Comparison of ENCODE assay signal across 34 mouse cellular contexts in the genomic region with DNA sequence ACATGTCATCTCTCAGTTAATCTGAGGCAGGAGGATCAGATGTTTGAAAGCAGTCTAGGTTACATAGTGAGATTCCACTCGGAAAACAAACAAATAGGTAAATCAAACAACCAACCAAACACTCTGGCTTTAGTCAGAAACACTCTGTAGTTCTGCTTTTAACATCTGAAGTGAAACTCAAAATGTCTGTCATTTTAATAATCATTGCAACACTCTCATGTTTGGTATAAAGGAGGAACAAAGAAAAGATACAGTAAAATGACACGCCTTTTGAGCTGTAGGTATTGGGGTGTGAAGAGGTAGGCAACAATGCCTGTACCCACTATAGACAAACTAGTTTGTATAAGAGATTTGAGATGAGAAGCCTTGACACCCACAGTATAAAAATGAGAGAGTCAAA. TPM values are rescaled to one million over a fixed set of nuclear protein-coding genes. Genes with fewer than 3 reads are reported as not detected.
DNase-seq lines count a peak whose midpoint lies in the region; ATAC-seq and TF ChIP-seq lines count a peak whose summit lies in the region.
"Had no signal": no experiment of that assay in that cellular context is flagged by ENCODE, and none has a peak within 500 bp of the region (broad histone marks: within the 10 kb centered on the region; RNA-seq: fewer than 3 reads in every experiment).

No protein-coding gene starts in this region.

- TF ChIP-seq CTCF in MEL (IDR thresholded peaks at IDR 0.05 in 2 of 3, conservative IDR thresholded peaks at IDR 0.05 in 1 of 3; ENCODE audit: control insufficient read depth in 1 of 3, insufficient read depth in 1 of 3, low read depth in 2 of 3, low read length in 3 of 3, poor library complexity in 1 of 3, severe bottlenecking in 1 of 3), result no peak

- no peak overlapping the region for H3K9ac ChIP-seq in MEL (ENCODE audit: control insufficient read depth, low read depth, low read length, poor library complexity, severe bottlenecking)
- H3K9ac ChIP-seq: embryonic facial prominence, embryonic 12.5 days; forebrain, embryonic 15.5 days; intestine, embryonic 15.5 days; liver, embryonic 14.5 days; midbrain, embryonic 15.5 days had no signal

- no peak for TF ChIP-seq RAD21 in MEL (IDR thresholded peaks at IDR 0.05; ENCODE audit: low read depth, low read length)

- peaks cover 3% of the 10 kb centered on the region in 2 experiments; a peak in 2 of 4 replicates for H3K4me1 ChIP-seq in MEL (ENCODE audit: control insufficient read depth in 1 of 2, insufficient read depth in 2 of 2, low read length in 2 of 2)
- H3K4me1 ChIP-seq: embryonic facial prominence, embryonic 12.5 days; intestine, embryonic 15.5 days; midbrain, embryonic 15.5 days had no signal

- peak; percentile 18 for DNase-seq in MEL (ENCODE audit: low read depth, low spot score)
- DNase-seq in right cerebral cortex, postnatal 10 days (ENCODE audit: low spot score in 2 of 2), result no peak
- DNase-seq in right cerebral cortex, postnatal 36 days (ENCODE audit: low spot score in 2 of 2), result no peak
- no peak for DNase-seq in ovary, adult 18-20 months (ENCODE audit: low spot score)
- DNase-seq: adrenal gland, postnatal 14 days; cerebellum, adult 18-20 months; cerebellum, postnatal 10 days; heart, postnatal 14 days; kidney, adult 8-10 months; kidney, postnatal 14 days; layer of hippocampus, adult 9-11 months; liver; lung, adult 2 months; lung, postnatal 10 days had no signal

- H3K36me3 ChIP-seq in MEL (ENCODE audit: control insufficient read depth in 1 of 2, insufficient read depth in 2 of 2, low read length in 2 of 2), result peaks cover 0 to 6% of the 10 kb centered on the region in 2 experiments; a peak in 2 of 4 replicates
- H3K36me3 ChIP-seq: embryonic facial prominence, embryonic 12.5 days; forebrain, embryonic 10.5 days; forebrain, embryonic 15.5 days; G1E; hindbrain, embryonic 10.5 days; intestine, embryonic 15.5 days; midbrain, embryonic 10.5 days; midbrain, embryonic 15.5 days had no signal

- peak overlapping the region in 1 of 2 experiments; percentile 48; a peak in 2 of 4 replicates for H3K4me3 ChIP-seq in MEL (ENCODE audit: control insufficient read depth in 1 of 2, insufficient read depth in 1 of 2, low read depth in 2 of 2, low read length in 2 of 2)
- H3K4me3 ChIP-seq: embryonic facial prominence, embryonic 12.5 days; forebrain, embryonic 10.5 days; forebrain, embryonic 15.5 days; hindbrain, embryonic 10.5 days; intestine, embryonic 15.5 days; midbrain, embryonic 10.5 days; midbrain, embryonic 15.5 days had no signal

- ATAC-seq in common myeloid progenitor, adult 5-6 weeks (replicated peaks; ENCODE audit: low read depth, poor library complexity, severe bottlenecking), result peak; percentile 57
- ATAC-seq in neutrophil, adult 5-6 weeks (ENCODE audit: extremely low read depth, insufficient number of reproducible peaks, low FRiP score, poor library complexity, severe bottlenecking), result peak; percentile 63
- ATAC-seq: forebrain, embryonic 15.5 days; hindbrain, embryonic 16.5 days; intestine, embryonic 15.5 days; midbrain, embryonic 15.5 days; Patski had no signal

- H3K79me2 ChIP-seq in MEL (ENCODE audit: control insufficient read depth, insufficient read depth, low read length, poor library complexity), result peaks cover 3% of the 10 kb centered on the region; the same call in 1 of the 2 replicates

- TF ChIP-seq POLR2A in MEL (IDR thresholded peaks at IDR 0.05; ENCODE audit: control insufficient read depth in 1 of 2, insufficient read depth in 1 of 2, low read depth in 1 of 2, low read length in 2 of 2, poor library complexity in 1 of 2), result no peak

- no peaks in the 10 kb centered on the region for H3K9me3 ChIP-seq in MEL (replicated peaks; ENCODE audit: insufficient read depth, low read length)
- H3K9me3 ChIP-seq: embryonic facial prominence, embryonic 12.5 days; forebrain, embryonic 10.5 days; forebrain, embryonic 15.5 days; G1E; hindbrain, embryonic 10.5 days; intestine, embryonic 15.5 days; midbrain, embryonic 10.5 days; midbrain, embryonic 15.5 days had no signal

- no peaks in the 10 kb centered on the region for H3K27me3 ChIP-seq in MEL (ENCODE audit: control insufficient read depth in 1 of 2, insufficient read depth in 2 of 2, low read length in 2 of 2)
- H3K27me3 ChIP-seq: embryonic facial prominence, embryonic 12.5 days; forebrain, embryonic 15.5 days; intestine, embryonic 15.5 days; midbrain, embryonic 15.5 days; Patski had no signal

- TF ChIP-seq EP300 in MEL (IDR thresholded peaks at IDR 0.05; ENCODE audit: low read depth in 1 of 2, low read length in 2 of 2), result no peak

- no peak overlapping the region for H3K27ac ChIP-seq in MEL (ENCODE audit: control insufficient read depth, low read depth, low read length)
- H3K27ac ChIP-seq: embryonic facial prominence, embryonic 12.5 days; forebrain, embryonic 10.5 days; forebrain, embryonic 15.5 days; hindbrain, embryonic 10.5 days; intestine, embryonic 15.5 days; liver, embryonic 14.5 days; macrophage; midbrain, embryonic 10.5 days; midbrain, embryonic 15.5 days had no signal

TF ChIP-seq in MEL, 35 proteins besides CTCF, POLR2A, EP300 and RAD21:
- TF ChIP-seq MYB (IDR thresholded peaks at IDR 0.05; ENCODE audit: low read depth, low read length) (no peak), RCOR1 (IDR thresholded peaks at IDR 0.05; ENCODE audit: low read depth, low read length) (no peak), MAFK (IDR thresholded peaks at IDR 0.05; ENCODE audit: borderline replicate concordance, low read depth, low read length) (no peak), MXI1 (IDR thresholded peaks at IDR 0.05; ENCODE audit: low read depth, low read length) (no peak), TAL1 (IDR thresholded peaks at IDR 0.05; ENCODE audit: low read length) (no peak), ZNF384 (IDR thresholded peaks at IDR 0.05; ENCODE audit: low read depth, low read length) (no peak), USF2 (IDR thresholded peaks at IDR 0.05; ENCODE audit: borderline replicate concordance in 1 of 2, insufficient read depth in 1 of 2, low read depth in 1 of 2, low read length in 2 of 2) (no peak), BHLHE40 (IDR thresholded peaks at IDR 0.05; ENCODE audit: borderline replicate concordance, low read depth, low read length) (no peak), MEF2A (IDR thresholded peaks at IDR 0.05; ENCODE audit: extremely low read depth, insufficient replicate concordance, low read depth, low read length, poor library complexity, severe bottlenecking) (no peak), POLR2AphosphoS5 (IDR thresholded peaks at IDR 0.05; ENCODE audit: borderline replicate concordance, low read depth, low read length) (no peak), GABPA (IDR thresholded peaks at IDR 0.05; ENCODE audit: low read depth, low read length) (no peak), TBP (IDR thresholded peaks at IDR 0.05; ENCODE audit: low read depth, low read length) (no peak), USF1 (IDR thresholded peaks at IDR 0.05; ENCODE audit: low read depth, low read length) (no peak), CHD2 (IDR thresholded peaks at IDR 0.05; ENCODE audit: low read length) (no peak), SIN3A (IDR thresholded peaks at IDR 0.05; ENCODE audit: low read length) (no peak), GATA1 (IDR thresholded peaks at IDR 0.05; ENCODE audit: low read depth, low read length) (no peak)

RNA-seq across cellular contexts. Expression of a gene that starts 5.2 kb away (rescaled TPM):
- 30.5 and 32.9 TPM in 2 replicates for total RNA-seq in MEL (2012; rRNA removed)
- 10 to 100 TPM in 1 of 2 experiments, not detected in 1; 44.8 TPM for polyA plus RNA-seq in MEL (2012; ENCODE audit: insufficient read depth in 1 of 2, insufficient read length in 2 of 2, low read depth in 1 of 2, low replicate concordance in 2 of 2, missing spikeins in 1 of 2)
- total RNA-seq in common myeloid progenitor, adult 5-6 weeks (2017), result 19.1 and 33.3 TPM in 2 replicates
- total RNA-seq in neutrophil, adult 5-6 weeks (2017), result 31.9 and 32.0 TPM in 2 replicates

RNA-seq across cellular contexts. Expression of a gene that starts 42.4 kb away (rescaled TPM):
- 0.15 and 0.20 TPM in 2 replicates for total RNA-seq in MEL (2012; rRNA removed)
- under 1 TPM in 1 of 2 experiments, not detected in 1; 0.06 TPM for polyA plus RNA-seq in MEL (2012; ENCODE audit: insufficient read depth in 1 of 2, insufficient read length in 2 of 2, low read depth in 1 of 2, low replicate concordance in 2 of 2, missing spikeins in 1 of 2)
- total RNA-seq in common myeloid progenitor, adult 5-6 weeks (2017), result 1.7 and 3.7 TPM in 2 replicates
- 95.0 and 98.8 TPM in 2 replicates for total RNA-seq in neutrophil, adult 5-6 weeks (2017)
- total RNA-seq: gastrocnemius, adult 18-20 months; gastrocnemius, postnatal 4 days; left cerebral cortex, adult 18-20 months; left cerebral cortex, postnatal 14 days had no signal
- polyA plus RNA-seq: brain, embryonic 14.5 days; G1E; heart, embryonic 14.5 days had no signal

Comparison
In these comparisons a context has a peak if more than half of its experiments do, and no peak if none do; other contexts are left out.
1. RNA of a gene that starts 42.4 kb away (total RNA-seq): 95.0 to 98.8 TPM in neutrophil, adult 5-6 weeks; 1.7 to 3.7 TPM in common myeloid progenitor, adult 5-6 weeks and 0.15 to 0.20 TPM in MEL; every median in the first group is over 10 times any median in the second.